Mouse (Mus musculus) midbrain, embryonic 13.5 days (tissue): ENCODE measurements around the gene Pam. TPM values are rescaled to one million over a fixed set of nuclear protein-coding genes. Genes with fewer than 3 reads are reported as not detected.
A peak's percentile ranks its signal among the peaks of the same experiment; 100 is the strongest.

Experiments used
- ATAC-seq: fragments of 200-750 bp; cut with Nextera tagmentation; 2 replicates; pipeline ENCODE4 v1.8.0; 2017; ENCODE audit warnings: mild to moderate bottlenecking, moderate TSS enrichment, moderate library complexity
- H3K27ac ChIP-seq: fragments of 300-500 bp; sonication (generic); 2 replicates; pipeline ENCODE4 v1.5.1; 2015; ENCODE audit warnings: inconsistent platforms, mild to moderate bottlenecking, moderate library complexity
- H3K27me3 ChIP-seq: fragments of 300-500 bp; sonication (generic); 2 replicates; pipeline ENCODE4 v1.6.1; 2015; ENCODE audit warnings: mild to moderate bottlenecking, inconsistent platforms
- H3K36me3 ChIP-seq: fragments of 300-500 bp; sonication (generic); 2 replicates; pipeline ENCODE4 v1.6.1; 2015; ENCODE audit warnings: mild to moderate bottlenecking, inconsistent platforms
- H3K4me1 ChIP-seq: fragments of 300-500 bp; sonication (generic); replicated peaks from 2 replicates; pipeline ENCODE4 v1.6.1; 2015; ENCODE audit warnings: inconsistent platforms
- H3K4me2 ChIP-seq: fragments of 300-500 bp; sonication (generic); replicated peaks from 2 replicates; pipeline ENCODE4 v1.6.1; 2015; ENCODE audit warnings: moderate library complexity, mild to moderate bottlenecking, inconsistent platforms
- H3K4me3 ChIP-seq: fragments of 300-500 bp; sonication (generic); replicated peaks from 2 replicates; pipeline ENCODE4 v1.5.1; 2015; ENCODE audit warnings: mild to moderate bottlenecking, inconsistent platforms
- H3K9ac ChIP-seq: fragments of 300-500 bp; sonication (generic); replicated peaks from 2 replicates; pipeline ENCODE4 v1.6.1; 2015; ENCODE audit warnings: mild to moderate bottlenecking, inconsistent platforms
- H3K9me3 ChIP-seq: fragments of 300-500 bp; sonication (generic); 2 replicates; pipeline ENCODE4 v1.6.1; 2016; ENCODE audit warnings: mild to moderate bottlenecking, inconsistent platforms
- WGBS: fragments of 180-500 bp; shearing (Covaris S2); methylation state at CpG from one replicate; pipeline ENCODE4 v1.1.7; 2015; 5-methylcytosine and 5-hydroxymethylcytosine counted together
- polyA plus RNA-seq: library from polyadenylated mRNA; unstranded; fragments of >200 nt; fragmentation: Nextera tagmentation; extraction: Ambion mirVana; gene quantifications from 2 replicates; pipeline ENCODE4 v1.2.1, GENCODE M21; 2015

Gene Pam
- polyA plus RNA-seq, 1 experiment from 2014 or later = 37.6 TPM

DNA sequence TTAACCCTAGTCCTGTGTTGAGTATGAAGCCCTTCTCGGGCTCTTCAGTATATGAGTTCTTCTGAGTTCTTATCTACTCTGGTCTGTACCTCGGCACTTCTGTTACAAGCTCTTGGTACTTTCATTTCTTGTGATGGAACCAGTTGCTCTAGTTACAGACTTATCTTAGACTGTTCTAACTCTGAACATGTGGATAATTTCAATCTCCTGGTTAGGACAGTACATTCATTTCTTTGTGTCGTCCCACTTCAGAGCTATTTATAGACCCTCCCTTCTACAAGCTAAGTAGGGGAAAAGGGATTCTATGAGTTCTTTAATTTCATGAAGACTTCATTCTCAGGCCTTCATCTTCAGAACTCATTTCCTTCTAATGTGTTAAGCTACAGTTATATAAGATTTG, 307.8 kb downstream of the Pam start:
- no peaks in the 10 kb centered on the region for H3K4me1 ChIP-seq
- no peaks in the 10 kb centered on the region for H3K27me3 ChIP-seq

DNA sequence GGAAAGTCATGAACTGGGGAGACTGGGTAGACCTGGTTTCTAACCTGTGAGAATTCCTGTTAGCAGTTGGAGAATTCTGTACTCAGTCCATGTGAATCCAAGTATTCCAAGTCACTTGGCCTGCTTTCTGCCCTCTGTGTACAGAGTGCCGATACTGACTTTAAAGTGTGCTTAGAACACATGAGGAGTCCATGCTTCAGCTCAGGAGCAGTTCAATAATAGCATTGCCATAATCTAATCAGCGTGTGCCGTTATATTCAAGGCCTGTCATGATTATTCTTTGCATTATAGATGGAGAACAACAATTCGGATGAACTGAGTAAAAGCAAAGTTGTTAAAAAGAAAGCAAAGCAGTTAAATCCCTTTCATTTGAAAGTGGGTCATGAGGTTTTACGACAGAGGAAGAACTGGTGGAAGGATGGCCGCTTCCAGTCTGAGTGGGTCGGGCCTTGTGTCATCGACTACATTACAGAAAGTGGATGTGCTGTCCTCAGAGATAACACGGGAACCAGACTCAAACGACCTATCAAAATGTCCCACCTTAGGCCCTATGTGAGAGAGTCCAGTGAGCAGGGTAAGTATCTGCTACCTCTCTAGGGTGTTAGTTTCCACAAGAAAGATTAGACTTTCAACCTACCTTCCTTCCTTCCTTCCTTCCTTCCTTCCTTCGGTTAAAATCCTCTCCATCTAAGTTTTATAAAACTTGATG, 309.6 kb downstream of the Pam start:
- Histone ChIP-seq H3K4me2 (no peak overlapping the region), H3K9ac (no peak overlapping the region), H3K4me3 (no peak overlapping the region), H3K4me1 (no peaks in the 10 kb centered on the region), H3K27ac (no peak overlapping the region), H3K36me3 (no peaks in the 10 kb centered on the region), H3K9me3 (no peaks in the 10 kb centered on the region), H3K27me3 (no peaks in the 10 kb centered on the region)
- WGBS = 94% methylated on average over 11 of the region's 11 CpGs
- ATAC-seq = no peak

More for the DNA sequence above, 307.8 kb downstream of the Pam start:
- H3K4me3 ChIP-seq = no peak overlapping the region
- H3K9me3 ChIP-seq = no peaks in the 10 kb centered on the region
- no peak overlapping the region for H3K9ac ChIP-seq
- H3K36me3 ChIP-seq = no peaks in the 10 kb centered on the region
- 91% methylated on average over 3 of the region's 3 CpGs for WGBS
- no peak for ATAC-seq
- H3K27ac ChIP-seq = no peak overlapping the region
- H3K4me2 ChIP-seq = no peak overlapping the region

DNA sequence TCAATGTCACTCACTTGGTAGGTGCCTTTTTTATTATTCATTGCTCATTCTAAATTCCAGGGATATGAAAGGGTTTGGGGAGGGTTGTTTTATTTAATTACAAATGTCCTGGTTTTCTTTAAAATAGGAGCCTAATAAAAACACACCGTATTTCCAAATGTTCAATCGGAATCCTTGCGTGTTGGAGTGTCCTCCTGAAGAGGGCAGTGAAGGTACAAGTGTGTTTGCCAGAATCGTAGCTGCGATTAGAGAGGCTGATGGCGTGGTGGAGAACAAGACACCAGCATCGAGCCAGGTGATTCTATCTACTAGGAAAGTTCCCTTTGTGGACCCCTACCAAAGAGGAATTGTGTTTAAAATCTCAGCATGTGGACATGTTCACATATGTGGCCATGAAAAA, 310.5 kb downstream of the Pam start:
- no peak overlapping the region for H3K4me3 ChIP-seq
- no peak for ATAC-seq
- no peaks in the 10 kb centered on the region for H3K4me1 ChIP-seq
- H3K4me2 ChIP-seq = no peak overlapping the region
- no peaks in the 10 kb centered on the region for H3K36me3 ChIP-seq
- no peaks in the 10 kb centered on the region for H3K27me3 ChIP-seq
- no peaks in the 10 kb centered on the region for H3K9me3 ChIP-seq
- WGBS = 76% methylated on average over 7 of the region's 7 CpGs
- H3K9ac ChIP-seq = no peak overlapping the region
- no peak overlapping the region for H3K27ac ChIP-seq

DNA sequence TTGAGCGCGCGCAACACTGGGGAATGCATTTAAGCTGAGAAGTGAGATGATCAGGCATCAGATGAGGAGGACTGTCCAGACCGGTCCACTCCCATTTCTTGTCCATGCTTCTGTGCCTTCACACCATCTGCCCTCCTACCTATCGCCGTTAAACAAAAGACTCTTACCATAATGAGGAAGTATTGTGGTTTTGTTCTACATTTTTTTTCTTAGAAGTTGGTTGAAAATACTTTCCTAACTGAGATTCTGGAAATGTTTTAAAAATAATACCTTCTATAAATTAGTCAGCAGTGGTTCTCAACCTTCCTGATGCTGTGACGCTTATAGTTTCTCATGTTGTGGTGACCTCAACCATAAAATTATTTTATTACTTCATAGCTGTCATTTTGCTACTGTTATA, 313.8 kb downstream of the Pam start:
- Histone ChIP-seq H3K36me3 (no peaks in the 10 kb centered on the region), H3K9me3 (no peaks in the 10 kb centered on the region), H3K27ac (no peak overlapping the region), H3K27me3 (no peaks in the 10 kb centered on the region), H3K9ac (no peak overlapping the region), H3K4me3 (no peak overlapping the region), H3K4me1 (no peaks in the 10 kb centered on the region), H3K4me2 (no peak overlapping the region)
- no peak for ATAC-seq
- 96% methylated on average over 7 of the region's 7 CpGs for WGBS

DNA sequence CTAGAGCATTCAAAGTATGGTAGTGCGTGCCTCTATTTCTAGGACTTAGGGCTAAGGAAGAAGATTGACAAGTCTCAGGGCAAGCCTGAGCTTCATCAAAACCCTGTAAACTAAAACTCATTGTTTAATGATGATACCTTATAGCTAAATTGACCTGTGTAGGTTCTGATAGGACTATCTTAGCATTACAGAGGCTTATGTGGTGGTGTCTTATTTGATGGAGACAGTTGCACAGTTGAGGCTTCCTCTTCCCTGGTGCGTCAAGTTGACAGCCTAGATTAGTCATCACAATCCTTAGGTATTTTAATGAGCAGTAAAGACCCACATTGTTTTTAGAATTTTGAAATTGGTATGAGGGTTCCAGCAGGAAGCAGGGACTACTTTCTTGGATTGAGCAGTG, 321.5 kb downstream of the Pam start:
- H3K4me3 ChIP-seq = no peak overlapping the region
- no peaks in the 10 kb centered on the region for H3K27me3 ChIP-seq
- no peak overlapping the region for H3K4me2 ChIP-seq
- 95% methylated on average over 2 of the region's 2 CpGs for WGBS
- H3K4me1 ChIP-seq = peaks cover 4% of the 10 kb centered on the region
- no peak for ATAC-seq
- no peaks in the 10 kb centered on the region for H3K36me3 ChIP-seq
- H3K27ac ChIP-seq = no peak overlapping the region
- no peak overlapping the region for H3K9ac ChIP-seq
- no peaks in the 10 kb centered on the region for H3K9me3 ChIP-seq

DNA sequence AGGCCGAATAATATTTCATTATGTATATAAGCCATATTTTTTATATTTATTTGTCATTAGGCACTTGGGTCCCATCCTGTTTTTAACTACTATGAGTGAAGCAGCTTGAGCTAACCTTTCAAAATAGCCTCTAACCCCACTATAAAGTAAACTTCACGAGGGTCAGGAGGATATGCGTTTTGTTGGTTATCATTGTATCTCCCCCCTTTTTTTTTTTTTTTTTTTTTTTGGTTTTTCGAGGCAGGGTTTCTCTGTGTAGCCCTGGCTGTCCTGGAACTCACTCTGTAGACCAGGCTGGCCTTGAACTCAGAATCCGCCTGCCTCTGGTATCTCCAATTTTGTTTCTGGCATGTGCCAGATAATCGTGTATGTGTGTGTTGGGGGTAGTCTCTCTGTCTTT, 322.1 kb downstream of the Pam start:
- Histone ChIP-seq H3K36me3 (no peaks in the 10 kb centered on the region), H3K27ac (no peak overlapping the region), H3K27me3 (no peaks in the 10 kb centered on the region), H3K4me3 (no peak overlapping the region), H3K4me2 (no peak overlapping the region), H3K9me3 (no peaks in the 10 kb centered on the region), H3K4me1 (peaks cover 10% of the 10 kb centered on the region), H3K9ac (no peak overlapping the region)
- 92% methylated on average over 5 of the region's 6 CpGs for WGBS
- no peak for ATAC-seq

DNA sequence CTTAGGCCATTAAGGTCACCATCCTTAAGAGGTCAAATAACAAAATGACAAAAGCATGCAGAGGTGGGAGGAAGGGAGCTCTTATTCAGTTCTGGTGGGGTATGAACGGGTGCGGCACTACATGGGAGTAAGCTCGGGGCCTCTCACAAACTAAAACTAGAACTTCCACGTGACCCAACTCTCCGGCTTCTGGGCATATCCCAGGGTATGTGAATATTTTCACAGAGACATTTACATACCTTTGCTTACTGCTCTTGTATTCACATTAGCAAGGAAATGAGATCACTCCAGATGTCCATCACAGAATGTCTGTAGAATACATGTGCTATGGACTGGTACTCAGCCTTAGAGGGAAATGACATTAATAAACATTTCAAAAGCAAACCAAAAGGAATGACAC, 323.7 kb downstream of the Pam start:
- Histone ChIP-seq H3K27me3 (no peaks in the 10 kb centered on the region), H3K4me1 (peaks cover 25% of the 10 kb centered on the region), H3K9ac (no peak overlapping the region), H3K36me3 (no peaks in the 10 kb centered on the region), H3K4me2 (no peak overlapping the region), H3K4me3 (no peak overlapping the region), H3K27ac (no peak overlapping the region), H3K9me3 (no peaks in the 10 kb centered on the region)
- WGBS = 89% methylated on average over 5 of the region's 5 CpGs
- ATAC-seq = no peak

DNA sequence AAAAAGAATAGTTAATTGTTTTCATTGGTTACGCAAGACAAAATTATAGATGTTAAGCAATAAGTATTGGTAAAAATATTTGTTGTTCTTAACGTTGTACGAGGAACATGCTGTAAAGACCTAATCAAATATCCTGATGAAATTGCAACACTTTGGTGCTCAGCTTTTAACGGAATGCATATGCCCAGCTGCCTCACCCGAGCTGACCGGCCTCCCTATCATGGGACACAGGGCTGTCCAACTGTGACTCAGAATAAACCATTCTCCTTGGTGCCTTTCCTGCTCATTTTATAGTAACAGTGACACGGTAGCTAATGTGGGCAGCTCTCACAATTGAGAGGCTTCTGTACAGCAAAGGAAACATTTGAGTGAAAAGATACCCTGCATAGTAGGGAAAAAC, 324.3 kb downstream of the Pam start:
- Histone ChIP-seq H3K27ac (no peak overlapping the region), H3K36me3 (no peaks in the 10 kb centered on the region), H3K4me2 (peak overlapping the region; percentile 31), H3K9me3 (no peaks in the 10 kb centered on the region), H3K4me3 (0 out of 2 replicates have a peak overlapping the region, but pooled peaks have one; percentile 6), H3K9ac (peak overlapping the region; percentile 29; the same call in 1 of the 2 replicates), H3K27me3 (no peaks in the 10 kb centered on the region), H3K4me1 (peaks cover 25% of the 10 kb centered on the region)
- WGBS = 66% methylated on average over 7 of the region's 7 CpGs
- no peak for ATAC-seq

DNA sequence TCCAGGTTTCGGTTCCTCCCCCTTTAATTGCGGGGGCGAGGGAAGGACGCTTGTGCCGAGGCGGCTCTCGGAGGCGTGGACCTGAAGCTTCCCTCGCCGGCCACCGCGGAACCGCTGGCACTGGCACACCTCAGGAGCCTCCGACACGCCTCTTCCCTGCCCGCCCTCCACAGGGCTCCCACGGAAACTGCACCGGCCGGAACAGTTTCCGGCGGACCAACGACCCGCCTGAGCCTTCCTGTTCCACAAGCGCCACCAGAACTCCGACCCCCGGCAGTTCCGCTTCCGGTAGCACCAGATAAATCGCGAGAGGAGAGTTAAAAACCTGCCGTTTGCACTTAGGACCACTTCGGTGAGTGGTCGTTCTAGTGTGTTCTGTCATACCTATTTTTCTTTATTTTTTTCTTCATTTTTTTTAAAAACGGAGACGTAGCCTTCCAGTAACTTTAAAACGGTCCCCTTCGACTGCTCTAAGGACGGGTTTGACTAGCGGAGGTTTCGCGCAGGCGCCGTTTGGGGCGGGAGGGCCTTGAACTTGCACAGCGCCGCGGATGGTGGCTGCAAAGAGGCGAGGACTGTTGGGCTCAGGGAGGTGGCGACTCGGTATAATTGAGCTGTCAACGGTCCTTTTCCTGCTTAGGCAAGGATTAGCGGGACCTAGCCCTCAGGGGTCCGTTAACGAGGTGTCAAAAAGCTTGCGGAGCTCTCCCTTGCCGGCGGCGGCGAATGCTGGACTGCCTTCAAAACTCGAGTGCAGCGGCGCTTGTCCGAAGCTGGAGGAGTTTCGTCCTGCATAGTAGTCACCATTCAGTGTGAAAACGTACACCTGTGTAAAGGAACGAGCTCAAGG, 325.3 kb downstream of the Pam start, which contains the start of the genes Gin1 and Ppip5k2:
Gene Gin1 (plus strand): TSS at position 269 of the 850 bp plus-strand sequence.
Gene Ppip5k2 (minus strand): TSS at position 508 of the 850 bp plus-strand sequence.
- H3K4me3 ChIP-seq = peak within 1 kb of the TSS; percentile 94
- under 1% methylated on average over 66 of the region's 66 CpGs for WGBS
- H3K9ac ChIP-seq = peak within 1 kb of the TSS; percentile 91
- H3K36me3 ChIP-seq = no peaks in the 10 kb centered on the region
- H3K4me1 ChIP-seq = peaks cover 30% of the 10 kb centered on the region
- H3K27ac ChIP-seq = peak within 1 kb of the TSS; percentile 90
- peak within 1 kb of the TSS; percentile 69 for H3K4me2 ChIP-seq
- H3K27me3 ChIP-seq = no peaks in the 10 kb centered on the region
- H3K9me3 ChIP-seq = no peaks in the 10 kb centered on the region
- ATAC-seq = peak; percentile 99

DNA sequence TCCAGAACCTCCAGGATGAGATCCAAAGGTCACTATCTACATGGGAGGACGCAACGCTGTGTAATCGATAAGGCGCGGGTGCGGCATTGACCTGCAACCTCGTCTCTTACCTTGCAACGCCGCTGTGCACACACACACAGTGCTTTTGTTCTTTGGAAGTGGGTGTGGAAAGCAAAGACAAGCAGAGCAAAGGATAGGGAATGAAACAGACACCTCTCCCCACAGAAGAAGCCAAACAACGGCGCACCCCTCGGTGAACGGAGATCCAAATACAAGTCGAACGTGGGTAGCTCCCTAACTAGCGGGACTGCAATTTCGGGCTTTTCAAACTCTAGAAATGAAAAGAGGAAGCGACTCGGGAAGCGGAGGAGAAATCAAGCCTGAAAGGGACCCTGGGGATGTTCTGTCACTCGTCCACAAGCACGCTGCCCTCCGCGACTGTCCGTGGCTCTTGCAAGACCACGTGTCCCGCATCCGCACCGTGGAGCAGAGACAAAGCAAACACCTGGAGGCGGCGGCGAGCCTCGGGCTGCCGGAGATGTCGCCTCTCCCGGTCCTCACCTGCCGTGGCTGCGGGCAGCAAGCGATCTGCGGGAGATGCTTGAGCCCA, 326.0 kb downstream of the Pam start:
- Histone ChIP-seq H3K9ac (peak overlapping the region; percentile 91), H3K4me2 (peak overlapping the region; percentile 69), H3K4me3 (peak overlapping the region; percentile 94), H3K9me3 (no peaks in the 10 kb centered on the region), H3K36me3 (no peaks in the 10 kb centered on the region), H3K4me1 (peaks cover 30% of the 10 kb centered on the region), H3K27me3 (no peaks in the 10 kb centered on the region), H3K27ac (peak overlapping the region; percentile 90)
- peak; percentile 78 for ATAC-seq
- WGBS = under 1% methylated on average over 40 of the region's 40 CpGs

DNA sequence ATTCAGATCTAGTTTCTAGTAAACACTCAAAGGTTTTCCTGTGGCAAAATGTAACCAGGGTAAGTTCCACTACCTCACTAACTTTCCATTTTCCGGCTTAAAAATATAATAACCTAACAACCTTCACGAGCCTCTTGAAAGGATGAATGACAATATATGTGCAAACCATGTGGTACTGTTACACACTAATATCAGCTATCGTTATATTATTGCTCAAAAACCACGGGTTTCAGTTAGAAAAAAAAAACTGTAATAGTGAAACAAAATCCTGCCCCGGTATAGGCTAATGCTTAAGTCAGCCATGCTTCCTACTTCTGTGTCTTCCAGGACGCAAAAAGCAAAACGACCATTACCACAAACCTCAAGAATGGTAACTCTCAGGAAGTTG, 326.5 kb downstream of the Pam start:
- Histone ChIP-seq H3K36me3 (no peaks in the 10 kb centered on the region), H3K4me2 (peak overlapping the region; percentile 69), H3K27me3 (no peaks in the 10 kb centered on the region), H3K27ac (peak overlapping the region; percentile 90; the same call in 1 of the 2 replicates), H3K4me1 (peaks cover 30% of the 10 kb centered on the region), H3K4me3 (peak overlapping the region; percentile 94), H3K9ac (peak overlapping the region; percentile 91), H3K9me3 (no peaks in the 10 kb centered on the region)
- 17% methylated on average over 7 of the region's 7 CpGs for WGBS
- no peak for ATAC-seq

DNA sequence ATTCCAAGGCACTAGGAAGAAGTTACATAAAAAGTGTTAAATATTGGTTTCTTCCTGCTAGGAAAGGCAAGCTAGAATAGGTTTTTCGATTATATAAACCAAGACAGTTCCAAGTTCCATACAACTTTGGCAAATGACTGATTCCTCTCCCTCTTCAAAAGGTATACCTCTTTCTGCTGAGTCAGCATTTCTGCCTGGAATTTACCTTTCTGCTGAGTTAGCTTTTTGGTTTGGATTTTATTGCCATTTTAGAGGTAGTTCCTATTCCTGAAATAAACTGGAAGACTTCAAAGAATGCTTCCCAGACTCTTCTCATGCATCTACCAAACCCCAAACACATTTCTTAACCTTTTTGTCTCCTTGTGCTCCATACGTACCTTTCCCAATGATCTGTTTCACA, 327.4 kb downstream of the Pam start:
- 84% methylated on average over 2 of the region's 2 CpGs for WGBS
- H3K4me3 ChIP-seq = peak overlapping the region; percentile 94
- H3K9me3 ChIP-seq = no peaks in the 10 kb centered on the region
- peak overlapping the region; percentile 69 for H3K4me2 ChIP-seq
- H3K4me1 ChIP-seq = peaks cover 30% of the 10 kb centered on the region
- no peaks in the 10 kb centered on the region for H3K27me3 ChIP-seq
- no peaks in the 10 kb centered on the region for H3K36me3 ChIP-seq
- ATAC-seq = no peak
- H3K27ac ChIP-seq = no peak overlapping the region
- peak overlapping the region; percentile 91; the same call in 1 of the 2 replicates for H3K9ac ChIP-seq
